Mouse (Mus musculus): ENCODE measurements around the gene Ampd1.

GRCm38 (mm10) chr3:103040285-103040684 is 33.5 kb upstream of the Ampd1 start:
- no peak for TF ChIP-seq ZC3H11A (IDR thresholded peaks at IDR 0.05; ENCODE audit: low read depth, low read length)
- TF ChIP-seq ELF1 (IDR thresholded peaks at IDR 0.05; ENCODE audit: low read depth, low read length) = no peak
- TF ChIP-seq CTCF (IDR thresholded peaks at IDR 0.05 in 2 of 3, conservative IDR thresholded peaks at IDR 0.05 in 1 of 3; ENCODE audit: control insufficient read depth in 1 of 3, insufficient read depth in 1 of 3, low read depth in 2 of 3, low read length in 3 of 3, poor library complexity in 1 of 3, severe bottlenecking in 1 of 3) = no peak
- TF ChIP-seq POLR2A (IDR thresholded peaks at IDR 0.05; ENCODE audit: control insufficient read depth in 1 of 2, insufficient read depth in 1 of 2, low read depth in 1 of 2, low read length in 2 of 2, poor library complexity in 1 of 2) = no peak
- no peak for TF ChIP-seq TCF12 (IDR thresholded peaks at IDR 0.05; ENCODE audit: low read depth, low read length)
